Mouse (Mus musculus) urinary bladder, postnatal 0 days (tissue): ENCODE measurements around the gene Eid1. TPM values are rescaled to one million over a fixed set of nuclear protein-coding genes. Genes with fewer than 3 reads are reported as not detected.

Source experiments
- polyA plus RNA-seq: library from polyadenylated mRNA; unstranded; fragments of >200 nt; fragmentation: Nextera tagmentation; extraction: Ambion mirVana; gene quantifications from 2 replicates; pipeline ENCODE4 v1.2.1, GENCODE M21; 2015

The Eid1 gene
- polyA plus RNA-seq = 97.7 and 121 TPM in 2 replicates

GRCm38 (mm10) chr2:125672957-125673631 is at the start of gene Eid1:
Gene Eid1, plus strand, starts transcription at chr2:125673095.

GRCm38 (mm10) chr2:125624837-125625351 is 48.0 kb upstream of the Eid1 start, which contains the start of gene Cep152:
Gene Cep152, minus strand, starts transcription at chr2:125625113.

GRCm38 (mm10) chr2:125724086-125724430 is 51.2 kb downstream of the Eid1 start, which contains the start of gene Shc4:
Gene Shc4, minus strand, starts transcription at chr2:125724148.

Other genes with a start within 250 kb of the Eid1 start
- gene Gm9913, start 168.0 kb upstream of the Eid1 start, polyA plus RNA-seq = 0.48 and 0.52 TPM in 2 replicates
- gene Fbn1, start 165.1 kb upstream of the Eid1 start, polyA plus RNA-seq = 31.4 and 43.2 TPM in 2 replicates
- gene Cep152, start 48.0 kb upstream of the Eid1 start, polyA plus RNA-seq = 1.5 and 1.7 TPM in 2 replicates
- gene Shc4, start 51.1 kb downstream of the Eid1 start, polyA plus RNA-seq = 0.26 and 0.65 TPM in 2 replicates
- 13.8 and 16.4 TPM in 2 replicates for gene Secisbp2l, start 109.8 kb downstream of the Eid1 start, polyA plus RNA-seq
- gene Galk2, start 186.0 kb downstream of the Eid1 start, polyA plus RNA-seq = 21.7 and 23.2 TPM in 2 replicates
- gene Cops2, start 186.0 kb downstream of the Eid1 start, polyA plus RNA-seq = 50.2 and 61.9 TPM in 2 replicates